Mouse (Mus musculus): ENCODE measurements around the gene Krtap14. TPM values are rescaled to one million over a fixed set of nuclear protein-coding genes. Genes with fewer than 3 reads are reported as not detected.

Krtap14 gene
- polyA plus RNA-seq, 1 experiment from 2014 or later: not detected

DNA sequence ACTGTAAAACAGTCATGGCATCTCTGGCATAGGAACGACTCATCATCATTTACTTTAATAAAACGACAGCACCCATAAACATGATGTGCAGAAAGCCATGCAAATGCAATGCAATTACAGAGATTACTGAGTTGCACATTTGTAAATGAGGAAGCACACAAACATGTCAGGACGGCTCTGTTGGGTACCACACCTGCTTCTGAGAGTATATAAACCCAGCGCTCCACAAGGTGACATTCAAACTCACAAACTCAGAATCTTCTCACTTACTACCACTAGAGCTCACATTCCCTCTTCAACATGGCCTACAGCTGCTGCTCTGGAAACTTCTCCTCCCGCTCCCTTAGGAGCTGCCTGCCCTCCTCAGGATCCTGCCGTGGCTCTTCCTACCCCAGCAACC is 48.3 kb downstream of the Krtap14 start, which contains the start of gene Gm5965:
Gene Gm5965, plus strand, starts transcription at position 301 of the 400 bp plus-strand sequence.
- Histone ChIP-seq H3K9ac (no peak within 1 kb of the TSS), H3K4me1 (replicated peaks) (no peaks in the 10 kb centered on the region), H3K4me3 (no peak within 1 kb of the TSS), H3K9me3 (no peaks in the 10 kb centered on the region), H3K4me2 (no peak within 1 kb of the TSS), H3K27ac (replicated peaks) (no peak within 1 kb of the TSS), H3K27me3 (no peaks in the 10 kb centered on the region), H3K36me3 (no peaks in the 10 kb centered on the region)
- WGBS: 93% methylated on average over 6 of the region's 6 CpGs
- no peak for ATAC-seq (ENCODE audit: low FRiP score, low read depth)

DNA sequence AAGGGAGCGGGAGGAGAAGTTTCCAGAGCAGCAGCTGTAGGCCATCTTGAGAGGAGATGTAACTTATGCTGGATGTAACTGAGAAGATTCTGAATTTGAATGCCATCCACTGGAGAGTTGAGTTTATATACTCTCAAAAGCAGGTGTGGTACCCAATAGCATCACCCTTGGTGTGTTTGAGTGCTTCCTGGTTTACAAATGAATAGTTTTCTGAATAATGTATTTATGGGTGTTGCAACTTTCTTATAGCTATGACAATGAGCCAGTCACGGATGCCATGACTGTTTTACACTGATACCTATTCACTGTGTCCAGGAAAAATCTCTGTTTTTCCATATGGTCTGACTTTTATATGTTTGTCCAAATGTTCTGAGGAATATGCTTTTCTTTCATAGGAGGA is 51.8 kb downstream of the Krtap14 start, which contains the start of gene 2310057N15Rik:
Gene 2310057N15Rik, minus strand, starts transcription at position 101 of the 400 bp plus-strand sequence.
- Histone ChIP-seq H3K27ac (replicated peaks) (no peak within 1 kb of the TSS), H3K9me3 (no peaks in the 10 kb centered on the region), H3K4me1 (replicated peaks) (no peaks in the 10 kb centered on the region), H3K27me3 (no peaks in the 10 kb centered on the region), H3K4me2 (no peak within 1 kb of the TSS), H3K9ac (no peak within 1 kb of the TSS), H3K4me3 (no peak within 1 kb of the TSS), H3K36me3 (no peaks in the 10 kb centered on the region)
- ATAC-seq (ENCODE audit: low FRiP score, low read depth): no peak
- WGBS: 89% methylated on average over 2 of the region's 2 CpGs

Other genes starting within 250 kb of the Krtap14 start
- gene Krtap24-1, start 213.9 kb downstream of the Krtap14 start, polyA plus RNA-seq (2015; fragmentation: Nextera tagmentation; extraction: Ambion mirVana): not detected in 2 replicates
- gene 2310079G19Rik, start 198.5 kb downstream of the Krtap14 start, polyA plus RNA-seq (2015; fragmentation: Nextera tagmentation; extraction: Ambion mirVana): not detected in 2 replicates
- not detected in 2 replicates for gene Krtap26-1, start 178.3 kb downstream of the Krtap14 start, polyA plus RNA-seq (2015; fragmentation: Nextera tagmentation; extraction: Ambion mirVana)
- gene Krtap27-1, start 154.5 kb downstream of the Krtap14 start, polyA plus RNA-seq (2015; fragmentation: Nextera tagmentation; extraction: Ambion mirVana): not detected in 2 replicates
- not detected in 2 replicates for gene 2310061N02Rik, start 118.2 kb downstream of the Krtap14 start, polyA plus RNA-seq (2015; fragmentation: Nextera tagmentation; extraction: Ambion mirVana)
- gene Krtap13-1, start 97.3 kb downstream of the Krtap14 start, polyA plus RNA-seq (2015; fragmentation: Nextera tagmentation; extraction: Ambion mirVana): not detected in 2 replicates
- not detected in 2 replicates for gene Krtap13, start 74.5 kb downstream of the Krtap14 start, polyA plus RNA-seq (2015; fragmentation: Nextera tagmentation; extraction: Ambion mirVana)
- not detected in 2 replicates for gene 2310034C09Rik, start 67.3 kb downstream of the Krtap14 start, polyA plus RNA-seq (2015; fragmentation: Nextera tagmentation; extraction: Ambion mirVana)
- not detected in 2 replicates for gene 2310057N15Rik, start 51.9 kb downstream of the Krtap14 start, polyA plus RNA-seq (2015; fragmentation: Nextera tagmentation; extraction: Ambion mirVana)
- not detected in 2 replicates for gene Gm5965, start 48.2 kb downstream of the Krtap14 start, polyA plus RNA-seq (2015; fragmentation: Nextera tagmentation; extraction: Ambion mirVana)
- not detected in 2 replicates for gene Gm20741, start 13.9 kb downstream of the Krtap14 start, polyA plus RNA-seq (2015; fragmentation: Nextera tagmentation; extraction: Ambion mirVana)
- not detected in 2 replicates for gene Krtap15, start 5.9 kb downstream of the Krtap14 start, polyA plus RNA-seq (2015; fragmentation: Nextera tagmentation; extraction: Ambion mirVana)
- gene Krtap19-1, start 43.3 kb upstream of the Krtap14 start, polyA plus RNA-seq (2015; fragmentation: Nextera tagmentation; extraction: Ambion mirVana): not detected in 2 replicates
- gene Krtap19-2, start 48.1 kb upstream of the Krtap14 start, polyA plus RNA-seq (2015; fragmentation: Nextera tagmentation; extraction: Ambion mirVana): not detected in 2 replicates
- gene Krtap19-3, start 51.9 kb upstream of the Krtap14 start, polyA plus RNA-seq (2015; fragmentation: Nextera tagmentation; extraction: Ambion mirVana): not detected in 2 replicates
- gene Krtap19-4, start 58.9 kb upstream of the Krtap14 start, polyA plus RNA-seq (2015; fragmentation: Nextera tagmentation; extraction: Ambion mirVana): not detected in 2 replicates
- gene Krtap19-5, start 70.3 kb upstream of the Krtap14 start, polyA plus RNA-seq (2015; fragmentation: Nextera tagmentation; extraction: Ambion mirVana): not detected in 2 replicates
- gene Krtap19-9b, start 106.1 kb upstream of the Krtap14 start, polyA plus RNA-seq (2015; fragmentation: Nextera tagmentation; extraction: Ambion mirVana): not detected in 2 replicates
- not detected in 2 replicates for gene Krtap16-3, start 136.7 kb upstream of the Krtap14 start, polyA plus RNA-seq (2015; fragmentation: Nextera tagmentation; extraction: Ambion mirVana)
- not detected in 2 replicates for gene Krtap22-2, start 184.6 kb upstream of the Krtap14 start, polyA plus RNA-seq (2015; fragmentation: Nextera tagmentation; extraction: Ambion mirVana)
- gene Gm10229, start 189.1 kb upstream of the Krtap14 start, polyA plus RNA-seq (2015; fragmentation: Nextera tagmentation; extraction: Ambion mirVana): not detected in 2 replicates
- gene Krtap6-1, start 205.6 kb upstream of the Krtap14 start, polyA plus RNA-seq (2015; fragmentation: Nextera tagmentation; extraction: Ambion mirVana): not detected in 2 replicates
- gene Gm10228, start 215.3 kb upstream of the Krtap14 start, polyA plus RNA-seq (2015; fragmentation: Nextera tagmentation; extraction: Ambion mirVana): not detected in 2 replicates
- not detected in 2 replicates for gene Krtap6-5, start 221.7 kb upstream of the Krtap14 start, polyA plus RNA-seq (2015; fragmentation: Nextera tagmentation; extraction: Ambion mirVana)
- not detected in 2 replicates for gene 1110025L11Rik, start 237.9 kb upstream of the Krtap14 start, polyA plus RNA-seq (2015; fragmentation: Nextera tagmentation; extraction: Ambion mirVana)

All from hindbrain, embryonic 15.5 days (tissue).